Mouse (Mus musculus) fat pad, adult 2 months (tissue): ENCODE results near the gene Ttll11.

ENCODE experiments used
- DNase-seq: peaks from one replicate; pipeline ENCODE4 v3.0.0-alpha.2; 2011; ENCODE audit warnings: low read depth, low spot score; ENCODE audit errors: extremely low read depth

Ttll11 gene

GRCm38 (mm10) chr2:35775651-35776055 lies 204.1 kb downstream of the Ttll11 start:
- DNase-seq, result no peak

- DNase-seq, result no peak
These were observed 209.2 kb downstream of the Ttll11 start for GRCm38 (mm10) chr2:35770541-35770940.

DNA sequence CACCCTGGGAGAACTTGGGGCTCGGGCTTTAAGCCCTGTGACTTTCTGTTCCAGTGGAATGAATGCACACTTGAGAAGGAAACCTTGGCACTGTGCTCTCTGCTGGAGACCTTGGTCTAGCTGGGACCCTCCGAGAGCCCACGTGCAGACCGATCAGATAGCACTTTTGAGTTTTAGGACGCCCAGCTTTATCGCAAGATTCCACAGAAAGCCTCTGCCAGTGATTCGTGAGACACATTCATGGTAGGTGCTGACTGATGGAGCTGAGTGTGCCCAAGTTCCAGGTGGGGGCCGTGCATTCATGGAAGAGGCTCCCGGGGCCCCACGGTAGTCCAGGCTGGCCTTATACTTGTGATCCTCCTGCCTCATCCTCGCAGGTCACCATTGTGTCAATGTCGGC lies 210.3 kb downstream of the Ttll11 start:
- DNase-seq, result no peak

- no peak for DNase-seq
These were observed 211.0 kb downstream of the Ttll11 start for GRCm38 (mm10) chr2:35768538-35769238.

- no peak for DNase-seq
These were observed 211.7 kb downstream of the Ttll11 start for GRCm38 (mm10) chr2:35767834-35768537.

DNA sequence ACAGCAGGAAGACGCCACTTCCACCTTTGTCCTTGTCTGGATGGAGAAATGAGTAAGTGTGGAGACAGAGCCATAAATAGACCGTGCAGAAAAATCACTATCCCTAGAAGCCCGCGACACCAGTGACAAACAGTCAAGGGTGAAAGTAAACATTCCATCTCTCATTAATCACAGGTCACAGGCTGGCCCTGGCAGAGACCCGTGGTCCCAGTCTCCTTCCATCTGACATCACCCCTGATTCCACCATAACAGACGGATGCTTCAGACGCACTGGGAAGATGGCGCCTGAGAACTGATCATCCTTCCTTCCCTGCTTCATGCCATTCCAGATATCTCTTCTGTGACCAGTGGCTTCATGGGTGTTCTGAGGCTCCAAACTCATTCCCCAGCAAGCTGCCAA lies 215.4 kb downstream of the Ttll11 start:
- no peak for DNase-seq

- no peak for DNase-seq
These were observed 215.9 kb downstream of the Ttll11 start for GRCm38 (mm10) chr2:35763818-35764217.

GRCm38 (mm10) chr2:35761458-35761857 lies 218.3 kb downstream of the Ttll11 start:
- no peak for DNase-seq

- no peak for DNase-seq
These were observed 218.8 kb downstream of the Ttll11 start for GRCm38 (mm10) chr2:35760867-35761266.

GRCm38 (mm10) chr2:35760352-35760751 lies 219.4 kb downstream of the Ttll11 start:
- DNase-seq, result no peak

- no peak for DNase-seq
These were observed 223.2 kb downstream of the Ttll11 start for GRCm38 (mm10) chr2:35756467-35756866.

- DNase-seq, result no peak
These were observed 227.8 kb downstream of the Ttll11 start for GRCm38 (mm10) chr2:35751781-35752505.

DNA sequence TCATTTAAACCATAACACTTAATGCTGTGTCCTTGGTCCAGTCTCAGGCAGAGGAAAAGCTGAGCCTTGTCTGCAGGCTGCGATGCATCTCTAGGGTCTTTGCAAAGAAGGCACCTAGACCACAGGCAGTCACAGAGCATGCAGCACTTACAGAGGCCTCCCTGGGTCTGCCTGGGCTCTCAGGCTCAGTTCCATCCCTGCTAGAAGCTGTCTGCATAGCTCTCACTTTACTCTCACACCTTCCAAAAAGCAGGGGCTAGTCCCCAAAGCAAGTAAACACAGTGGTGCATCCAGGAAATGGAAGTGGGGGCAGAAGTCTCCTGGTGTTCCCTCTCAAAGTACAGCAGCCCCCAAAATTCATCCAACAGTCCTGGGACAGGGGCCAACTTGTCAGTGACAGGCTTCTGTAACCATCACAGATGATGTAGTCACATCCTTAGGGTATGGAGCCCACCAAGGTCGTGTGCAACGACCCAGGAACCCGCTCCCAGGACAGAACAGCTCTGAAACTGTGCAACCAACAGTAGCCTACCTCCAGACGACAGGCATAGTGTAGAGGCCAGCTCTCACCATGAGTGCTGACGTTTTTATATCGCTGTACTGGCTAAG lies 229.1 kb downstream of the Ttll11 start:
- DNase-seq, result no peak

- DNase-seq, result no peak
These were observed 232.2 kb downstream of the Ttll11 start for GRCm38 (mm10) chr2:35747371-35748035.

GRCm38 (mm10) chr2:35746638-35747037 lies 233.1 kb downstream of the Ttll11 start:
- DNase-seq, result no peak

- no peak for DNase-seq
These were observed 233.8 kb downstream of the Ttll11 start for GRCm38 (mm10) chr2:35745876-35746275.

GRCm38 (mm10) chr2:35739669-35740254 lies 240.0 kb downstream of the Ttll11 start:
- DNase-seq, result no peak

DNA sequence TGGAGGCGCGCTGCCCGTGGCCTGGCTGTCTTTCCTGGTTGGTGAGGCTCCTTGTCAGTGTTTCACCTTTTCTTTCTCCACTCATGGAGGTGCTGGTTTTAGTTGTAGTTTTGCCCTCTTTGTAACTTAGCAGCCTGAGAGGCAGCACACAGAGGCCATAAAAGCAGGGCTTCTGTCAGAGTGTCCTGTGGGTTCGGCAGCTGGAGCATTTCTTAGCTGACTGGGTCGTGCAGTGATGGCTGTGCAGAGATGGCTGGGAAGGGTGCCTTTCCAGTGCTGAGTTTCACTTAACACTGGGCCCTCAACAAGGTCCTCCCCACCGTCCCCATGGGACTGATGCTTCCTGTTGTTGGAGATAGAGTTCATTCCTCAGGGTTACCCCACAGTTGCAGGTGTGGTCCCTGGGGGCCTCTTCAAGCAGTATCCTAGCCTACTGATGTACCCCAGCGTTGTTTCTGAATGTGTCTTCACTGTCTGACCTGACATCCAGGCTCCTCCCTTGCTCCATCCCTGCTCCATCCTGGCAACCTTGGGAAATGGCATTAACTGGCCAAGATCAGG lies 242.2 kb downstream of the Ttll11 start:
- no peak for DNase-seq

GRCm38 (mm10) chr2:35736061-35736460 lies 243.7 kb downstream of the Ttll11 start:
- no peak for DNase-seq

DNA sequence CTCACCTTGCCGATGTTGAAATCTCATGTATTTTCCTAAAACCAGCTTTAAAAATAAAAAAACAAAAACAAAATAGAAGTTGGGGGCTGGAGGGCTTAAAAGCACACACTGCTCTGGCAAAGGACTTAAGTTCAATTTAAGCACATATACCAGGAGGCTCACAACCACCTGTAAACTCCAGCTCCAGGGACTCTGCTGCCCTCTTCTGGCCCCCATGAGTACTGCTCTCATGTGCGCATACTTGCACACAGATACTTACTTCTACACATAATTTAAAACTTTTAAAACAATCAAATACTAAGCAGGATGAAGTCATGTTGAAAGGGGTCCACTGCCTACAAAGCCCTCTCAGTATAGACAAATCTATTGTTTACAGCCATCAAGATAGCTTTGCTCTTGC lies 244.7 kb downstream of the Ttll11 start:
- DNase-seq, result no peak
